Mouse (Mus musculus) monocyte, adult 2 months (primary cell): ENCODE results near the gene Tceal1.
"Not testable (repeated sequence)": the region's sequence is repeated elsewhere in the genome, so short reads cannot be mapped to it uniquely, and the experiment has no call there.

Experiments
- DNase-seq, 2 experiments: peaks; one replicate each; pipeline ENCODE4 v3.0.0; 2022; ENCODE audit warnings: low spot score in 2 of 2, low read depth in 1 of 2

Tceal1 gene

DNA sequence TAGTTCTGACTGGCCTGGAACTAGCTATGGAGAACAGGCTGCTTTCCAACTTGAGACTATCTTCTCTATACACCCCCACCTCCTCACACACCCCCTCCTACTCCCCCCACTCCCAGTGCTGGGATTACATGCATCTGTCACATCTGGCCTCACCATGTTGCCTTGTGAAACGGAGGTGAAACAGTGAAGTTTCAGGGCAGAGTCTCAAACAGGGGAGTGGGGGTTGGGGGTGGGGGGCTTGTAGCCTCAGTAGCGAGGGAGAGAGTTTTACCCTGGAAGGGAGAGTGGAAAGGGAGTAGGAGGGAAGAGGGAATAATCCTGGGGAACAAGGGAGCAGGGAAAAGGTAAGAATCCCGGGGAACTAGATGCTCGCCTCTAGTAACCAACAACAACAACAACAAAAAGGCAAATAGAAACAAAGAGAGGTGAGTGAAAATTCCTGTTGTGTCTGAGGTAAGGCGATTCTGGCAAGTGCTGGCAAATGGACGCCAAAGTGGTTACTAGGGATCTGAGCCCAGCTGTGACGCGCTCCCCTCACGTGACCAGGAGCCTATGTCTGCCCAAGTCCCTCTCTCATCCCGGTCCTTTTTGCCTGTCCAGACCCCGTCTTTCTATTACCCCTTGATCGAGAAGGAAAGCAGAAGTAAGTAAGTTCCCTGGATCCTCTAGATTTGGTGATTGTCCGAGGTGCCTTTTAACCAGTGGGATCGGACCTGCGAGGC lies at the start of gene Tceal1:
Tceal1 (plus strand) TSS at position 537 of the 722 bp plus-strand sequence.
- no peak for DNase-seq

DNA sequence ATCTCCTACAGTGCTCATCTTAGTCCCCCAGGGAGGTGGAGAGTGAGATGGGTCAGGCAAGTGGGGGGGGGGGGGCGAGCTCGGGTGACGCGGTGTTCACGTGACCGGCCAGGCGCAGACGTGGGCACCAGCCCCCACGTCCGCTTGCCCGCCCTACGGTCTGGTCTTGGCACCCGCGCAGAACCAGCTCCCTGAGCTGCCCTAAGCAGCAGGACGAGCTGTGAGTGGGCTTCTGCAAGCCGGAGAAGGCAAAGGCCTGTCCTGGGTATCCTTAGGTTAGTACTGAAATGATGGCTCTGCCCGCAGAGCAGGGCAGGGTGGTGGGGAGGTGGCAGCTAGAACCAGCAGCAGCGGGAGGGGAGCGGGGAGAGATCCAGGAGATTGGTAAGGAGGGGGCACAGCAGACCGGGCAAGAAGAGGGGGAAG lies 41.5 kb upstream of the Tceal1 start:
- no peak for DNase-seq

DNA sequence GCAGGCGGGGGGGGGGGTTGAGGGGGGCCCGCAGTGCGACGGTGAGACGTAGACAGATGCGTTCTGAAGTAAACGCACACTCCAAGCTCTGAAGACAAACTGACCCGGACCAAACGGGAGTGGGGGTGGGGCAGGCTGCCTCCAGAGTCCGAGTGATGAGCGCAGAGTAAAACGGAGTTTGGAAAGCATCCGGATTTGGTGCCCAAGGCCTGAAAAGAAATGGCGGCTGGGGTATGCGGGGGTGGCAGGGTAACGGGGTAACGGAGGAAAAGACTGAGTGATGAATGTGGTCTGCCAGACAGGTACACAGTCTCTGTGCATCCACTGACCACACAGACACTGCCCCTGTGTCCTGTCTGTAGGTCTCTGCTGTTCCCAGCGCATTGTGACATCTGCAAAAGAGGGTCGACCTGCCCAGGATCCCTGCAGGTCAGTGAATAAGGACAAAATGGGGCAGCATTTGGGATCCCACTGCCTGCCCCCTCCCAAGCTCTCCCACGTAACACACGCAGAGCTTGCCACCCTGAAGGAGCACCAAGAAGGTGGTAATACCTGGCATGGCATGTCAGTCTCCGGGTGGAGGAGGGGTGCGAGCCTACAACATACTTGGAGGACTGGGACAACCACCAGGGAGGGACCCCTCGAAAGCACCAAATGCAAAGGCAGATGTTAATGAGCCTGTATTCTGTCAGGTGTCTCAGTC lies 40.9 kb upstream of the Tceal1 start:
- DNase-seq, result not testable (repeated sequence)

DNA sequence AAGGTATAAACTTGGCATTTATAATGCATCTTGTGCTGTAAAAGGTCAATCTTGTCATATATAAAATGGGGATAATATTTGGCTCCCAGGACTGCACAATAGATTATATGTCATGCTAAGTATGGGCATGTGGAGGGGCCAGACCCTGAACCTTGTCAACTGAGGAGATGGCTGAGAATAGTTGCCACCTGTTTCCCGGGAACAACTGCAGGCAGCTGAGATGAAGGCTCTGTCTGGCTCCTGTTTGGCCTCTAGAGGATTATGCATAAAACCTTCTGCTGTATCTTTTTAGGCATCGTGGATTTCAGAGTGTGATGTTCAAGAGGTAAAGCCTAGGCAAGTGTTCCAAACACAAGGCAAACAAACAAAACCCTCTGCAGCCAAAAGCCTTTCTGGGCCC lies 39.0 kb upstream of the Tceal1 start:
- no peak for DNase-seq

DNA sequence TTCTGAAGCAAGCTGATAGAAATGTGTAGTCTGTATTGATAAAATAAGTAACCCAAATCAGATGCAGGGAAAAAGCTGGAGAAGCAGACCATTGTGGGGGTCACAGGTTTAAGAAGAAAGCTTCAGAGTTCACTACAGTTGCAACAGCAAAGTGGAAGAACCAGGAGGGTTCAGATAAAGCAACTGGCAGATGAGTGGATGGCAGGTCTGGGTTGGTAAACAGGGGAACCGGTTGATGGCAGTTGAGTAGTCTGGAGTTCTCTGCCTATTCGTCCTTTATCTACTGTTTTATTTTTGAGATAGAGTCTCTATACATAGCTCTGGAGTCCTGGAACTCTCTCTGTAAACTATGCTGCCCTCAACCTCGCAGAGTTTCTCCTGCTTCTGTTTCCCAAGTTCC lies 26.8 kb upstream of the Tceal1 start:
- DNase-seq, result no peak

DNA sequence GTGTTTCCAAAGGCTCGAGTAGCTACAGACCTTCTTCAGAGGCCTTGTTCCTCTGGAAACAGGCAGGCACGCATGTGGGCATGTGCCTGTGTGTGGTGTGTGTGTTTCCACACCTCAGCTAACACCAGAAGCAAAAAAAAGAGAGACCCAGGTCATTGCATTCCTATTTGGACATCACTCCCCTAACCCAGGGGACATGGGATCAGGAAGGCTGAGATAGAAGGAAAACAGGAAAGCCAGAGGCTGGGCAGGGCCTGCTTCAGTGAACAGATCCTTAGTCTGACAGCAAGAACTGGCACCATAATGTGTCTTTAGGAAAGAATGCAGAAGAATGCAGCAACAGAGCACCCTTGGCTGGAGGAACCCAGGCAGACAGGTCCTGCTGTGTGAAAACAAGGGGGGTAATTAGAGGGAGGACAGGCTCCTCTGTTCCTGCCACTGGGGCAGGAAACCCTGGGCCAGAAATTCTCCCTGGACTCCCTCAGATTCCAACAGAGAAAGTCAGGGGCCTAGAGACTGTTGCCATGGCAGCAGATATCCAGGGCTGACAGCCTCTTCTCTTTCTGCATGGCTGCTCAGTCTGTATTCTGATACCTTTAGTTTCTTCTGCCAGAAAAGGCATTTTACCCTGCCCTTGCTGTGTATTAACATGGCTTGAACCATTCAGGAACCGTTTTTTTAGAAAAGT lies 16.0 kb upstream of the Tceal1 start:
- DNase-seq, result not testable (repeated sequence)

DNA sequence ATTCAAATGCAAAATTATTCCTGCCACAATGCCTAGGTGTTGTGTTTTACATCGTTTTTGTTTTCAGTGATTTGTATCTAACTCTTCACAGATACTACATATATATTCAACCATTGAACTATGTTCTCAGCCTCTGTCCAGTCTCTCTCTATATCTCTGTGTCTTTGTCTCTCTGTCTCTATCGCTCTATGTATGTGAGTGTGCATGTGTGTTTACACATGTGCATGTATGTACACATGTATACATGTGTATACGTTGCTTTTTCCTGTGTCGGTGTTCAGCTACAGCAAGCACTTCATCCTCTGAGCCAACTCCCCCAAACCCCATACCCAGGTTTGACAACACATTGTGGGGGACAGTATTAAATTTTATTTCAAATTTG lies 15.5 kb upstream of the Tceal1 start:
- no peak for DNase-seq

DNA sequence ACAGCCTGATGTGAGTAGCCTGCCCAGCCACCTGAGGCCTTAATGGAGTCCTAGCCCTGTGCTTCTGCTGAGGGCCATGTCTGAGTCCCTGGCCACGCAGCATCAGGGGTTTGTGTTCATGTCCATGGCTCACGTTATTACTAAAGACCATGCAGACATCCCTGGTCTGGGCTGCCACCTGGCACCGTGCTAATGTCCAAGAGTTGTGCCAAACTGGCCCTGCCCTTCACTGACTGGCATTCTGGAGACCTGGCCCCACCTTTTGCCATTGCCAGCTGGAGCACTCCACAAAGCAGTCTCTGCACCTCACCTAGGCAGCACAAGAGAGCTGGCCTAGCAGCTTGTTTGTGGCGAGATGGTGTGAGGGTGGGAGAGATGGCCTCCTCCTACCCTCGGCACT lies 14.6 kb upstream of the Tceal1 start:
- DNase-seq, result no peak

DNA sequence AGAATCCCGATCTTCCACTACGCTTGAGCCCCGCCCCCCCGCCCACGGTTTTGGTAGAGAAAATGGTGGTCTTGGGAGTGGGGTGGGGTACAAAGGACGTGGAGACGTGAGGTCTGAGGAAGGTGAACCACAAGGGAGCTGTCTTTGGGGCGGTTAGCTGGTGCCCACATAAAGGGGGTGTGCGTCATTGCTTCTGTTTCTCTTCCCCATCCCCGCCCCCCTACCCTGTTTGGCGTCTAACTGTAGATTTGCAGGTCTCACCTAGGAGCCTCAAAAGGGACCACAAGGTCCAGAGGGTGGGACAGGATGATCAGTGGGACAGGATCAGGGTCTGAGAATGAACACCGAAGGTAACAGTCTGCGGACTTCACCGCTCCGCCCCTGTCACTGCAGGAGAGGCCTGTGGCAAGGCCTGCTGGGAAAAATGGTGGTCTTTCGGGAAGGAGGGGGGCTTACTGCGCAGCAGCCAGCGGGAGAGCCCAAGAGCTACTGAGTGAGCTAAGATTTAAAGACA lies 443 bp downstream of the Tceal1 start:
- DNase-seq, result no peak

DNA sequence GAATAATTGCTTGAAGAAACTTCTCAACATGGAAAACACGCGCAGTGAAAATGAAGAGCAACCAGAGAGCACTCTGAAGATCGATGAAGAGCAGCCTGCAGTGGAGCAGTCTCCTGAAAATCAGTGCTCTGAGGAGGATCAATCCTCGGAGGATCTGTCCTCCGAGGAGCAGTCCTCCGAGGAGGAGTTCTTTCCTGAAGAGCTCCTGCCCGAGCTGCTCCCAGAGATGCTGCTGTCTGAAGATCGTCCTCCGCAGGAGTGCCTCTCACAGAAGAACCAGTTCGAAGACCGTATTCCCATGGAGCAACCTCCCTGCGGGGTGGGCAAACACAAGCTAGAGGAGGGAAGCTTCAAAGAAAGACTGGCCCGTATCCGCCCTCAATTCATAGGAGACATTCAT lies 1.0 kb downstream of the Tceal1 start:
- DNase-seq, result no peak

DNA sequence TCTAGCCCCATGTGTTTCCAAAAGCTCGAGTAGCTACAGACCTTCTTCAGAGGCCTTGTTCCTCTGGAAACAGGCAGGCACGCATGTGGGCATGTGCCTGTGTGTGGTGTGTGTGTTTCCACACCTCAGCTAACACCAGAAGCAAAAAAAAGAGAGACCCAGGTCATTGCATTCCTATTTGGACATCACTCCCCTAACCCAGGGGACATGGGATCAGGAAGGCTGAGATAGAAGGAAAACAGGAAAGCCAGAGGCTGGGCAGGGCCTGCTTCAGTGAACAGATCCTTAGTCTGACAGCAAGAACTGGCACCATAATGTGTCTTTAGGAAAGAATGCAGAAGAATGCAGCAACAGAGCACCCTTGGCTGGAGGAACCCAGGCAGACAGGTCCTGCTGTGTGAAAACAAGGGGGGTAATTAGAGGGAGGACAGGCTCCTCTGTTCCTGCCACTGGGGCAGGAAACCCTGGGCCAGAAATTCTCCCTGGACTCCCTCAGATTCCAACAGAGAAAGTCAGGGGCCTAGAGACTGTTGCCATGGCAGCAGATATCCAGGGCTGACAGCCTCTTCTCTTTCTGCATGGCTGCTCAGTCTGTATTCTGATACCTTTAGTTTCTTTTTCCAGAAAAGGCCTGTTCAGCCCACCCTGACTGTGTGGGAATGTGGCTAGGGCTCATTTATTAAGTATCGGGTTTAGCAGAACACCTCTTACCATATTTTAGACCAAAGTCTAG lies 7.1 kb downstream of the Tceal1 start:
- DNase-seq, result not testable (repeated sequence)

DNA sequence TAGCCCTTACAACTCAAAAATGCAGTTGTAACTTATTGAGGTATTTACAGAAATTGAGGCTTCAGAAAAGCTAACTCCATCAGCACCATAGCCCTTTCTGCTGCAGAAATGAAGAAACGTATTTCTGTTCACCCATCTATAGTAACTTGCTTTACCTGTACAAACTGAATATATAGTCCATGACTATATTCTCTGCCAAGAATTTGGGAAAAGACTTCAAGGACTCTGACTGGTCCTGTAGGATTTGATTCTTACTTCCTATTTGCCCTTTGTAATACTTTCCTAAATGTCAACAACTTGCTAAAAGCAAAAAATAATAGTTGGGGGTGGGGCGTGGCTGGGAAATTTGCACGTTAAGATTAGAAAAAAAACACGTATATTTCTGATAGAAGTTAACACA lies 24.2 kb downstream of the Tceal1 start:
- no peak for DNase-seq

DNA sequence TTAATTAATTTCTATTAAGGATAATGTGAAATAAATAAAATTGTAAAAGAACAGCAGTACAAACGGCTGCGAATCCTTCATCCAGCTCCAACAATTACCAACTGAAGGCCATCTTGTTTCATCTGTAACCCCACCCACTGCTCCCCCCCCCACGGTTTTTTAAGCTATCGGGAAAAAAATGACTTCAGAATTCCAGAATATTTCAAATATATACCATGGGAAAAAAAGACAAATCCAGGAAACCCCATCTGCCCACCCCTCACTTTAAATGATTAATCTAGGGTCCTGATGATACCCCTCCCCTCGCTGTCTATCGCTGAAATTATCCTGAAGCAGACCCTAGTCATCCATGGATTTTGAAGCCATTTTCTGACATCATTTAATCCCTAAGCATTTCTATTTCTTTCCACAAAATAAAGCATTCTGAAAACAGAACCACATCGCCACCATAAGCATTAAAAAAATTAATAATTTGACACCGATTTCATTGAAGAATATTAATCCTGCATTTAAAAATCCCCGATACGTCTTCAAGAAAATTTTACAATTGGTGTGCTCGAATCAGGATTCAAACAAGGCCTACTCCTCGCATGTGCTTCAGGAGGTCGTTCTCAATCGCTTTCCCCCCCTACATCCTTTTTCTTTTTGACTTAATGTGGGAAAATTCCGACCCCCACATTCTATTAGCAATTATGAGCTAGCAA lies 32.5 kb downstream of the Tceal1 start:
- DNase-seq, result no peak

DNA sequence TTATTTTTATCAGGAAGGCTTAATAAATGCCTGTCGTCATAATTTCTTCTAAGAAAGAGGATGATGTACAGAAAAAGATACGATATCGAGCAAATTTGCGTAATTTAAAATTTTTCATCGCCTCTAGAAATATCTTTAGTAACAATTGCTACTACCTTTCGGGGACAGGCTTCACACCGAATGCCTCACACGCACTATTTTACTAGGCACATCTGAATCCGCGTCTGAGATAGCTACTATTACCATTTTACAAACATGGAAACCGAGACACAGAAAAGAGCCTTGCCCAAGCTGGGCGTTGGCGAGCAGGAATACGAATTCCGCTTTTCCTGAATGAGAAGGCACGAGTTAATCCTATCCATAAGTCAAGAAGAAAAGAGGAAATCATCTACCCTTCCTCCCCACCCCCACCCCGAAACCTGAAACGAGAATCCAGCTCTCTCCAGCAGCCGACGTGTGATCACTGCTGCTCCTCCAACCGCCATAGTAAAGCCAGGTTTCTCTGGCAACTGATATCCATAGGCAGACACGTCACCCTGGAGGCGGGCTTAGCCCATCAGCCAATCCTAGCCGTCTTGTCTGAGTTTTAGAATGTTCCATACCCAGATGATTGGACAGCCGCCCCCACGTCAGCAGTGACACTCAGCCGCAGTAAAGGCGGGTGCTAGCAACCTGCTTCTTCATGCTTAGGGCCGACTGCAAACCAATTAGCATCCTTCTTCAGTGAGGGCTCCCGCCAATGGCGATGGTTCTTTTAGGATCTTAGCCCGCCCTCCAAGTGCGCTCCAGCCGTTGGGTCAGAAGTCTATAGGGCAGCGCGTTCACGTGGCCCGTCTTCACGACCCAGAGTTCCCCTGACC lies 33.2 kb downstream of the Tceal1 start:
- DNase-seq, result peak; percentile 78 to 86

DNA sequence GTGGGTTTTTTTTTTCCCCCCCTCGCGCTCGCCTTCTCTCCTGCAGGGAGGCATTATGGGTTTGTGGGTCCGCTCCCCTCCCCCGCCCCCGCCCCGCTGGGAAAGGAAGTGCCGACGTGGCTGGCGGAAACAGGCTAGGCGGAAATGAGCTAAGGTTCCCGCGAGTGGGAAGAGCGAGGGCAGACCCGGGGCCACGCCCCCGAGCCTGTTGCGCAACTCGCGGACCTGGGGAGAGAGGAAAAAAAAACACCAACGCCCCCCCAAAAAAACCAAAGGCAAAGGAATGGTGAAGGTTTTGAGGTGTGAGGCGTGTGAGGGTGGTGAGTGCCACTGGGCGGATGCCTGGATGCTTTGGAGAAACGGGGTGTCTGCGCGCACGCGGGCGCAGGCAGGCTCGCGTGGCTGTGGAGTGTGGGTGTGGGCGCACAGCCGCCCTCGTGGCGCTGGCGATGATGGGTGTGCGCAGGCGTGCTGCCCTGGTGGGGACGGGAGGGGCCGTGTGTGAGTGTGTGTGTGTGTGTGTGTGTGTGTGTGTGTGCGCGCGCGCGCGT lies 33.9 kb downstream of the Tceal1 start:
- DNase-seq, result peak; percentile 33 to 69

DNA sequence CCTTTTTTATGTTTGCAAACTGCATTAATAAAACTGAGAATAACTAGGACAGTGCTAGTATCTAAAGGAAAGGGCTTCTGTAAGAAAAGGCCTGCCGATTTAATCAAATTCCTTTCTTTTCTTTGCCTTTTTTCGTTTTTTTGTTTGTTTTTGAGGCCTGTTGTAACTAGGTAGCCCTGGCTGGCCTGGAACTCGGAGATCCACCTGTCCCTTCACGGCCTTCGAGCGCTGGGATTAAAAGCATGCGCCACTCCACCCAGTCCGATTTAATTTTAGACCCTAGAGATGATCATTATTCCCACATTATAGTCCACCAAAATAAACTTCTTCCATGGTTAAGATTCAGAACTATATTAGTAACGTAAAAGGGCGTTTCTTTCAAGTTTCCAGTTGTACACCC lies 34.5 kb downstream of the Tceal1 start:
- no peak for DNase-seq

DNA sequence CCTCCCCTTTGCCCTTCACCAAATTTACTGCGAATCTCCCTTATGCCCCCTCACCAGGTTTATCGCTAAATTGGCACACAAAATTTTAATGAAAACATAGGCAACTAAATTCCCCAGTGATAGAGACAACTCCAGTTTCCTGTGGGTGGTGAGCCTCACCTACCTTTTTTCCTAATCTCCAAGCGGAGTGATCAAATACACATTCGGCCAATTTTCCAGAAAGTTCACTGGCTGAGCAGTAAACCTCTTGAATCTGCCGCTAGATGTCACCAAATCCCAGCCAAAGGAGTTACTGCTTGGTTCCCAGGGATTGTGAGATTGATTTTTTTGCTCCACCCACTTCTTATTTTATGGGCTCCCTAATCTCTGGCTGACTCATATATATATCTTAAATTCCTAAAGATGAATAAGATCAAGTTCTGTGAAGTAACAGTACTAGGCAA lies 34.9 kb downstream of the Tceal1 start:
- DNase-seq, result no peak

DNA sequence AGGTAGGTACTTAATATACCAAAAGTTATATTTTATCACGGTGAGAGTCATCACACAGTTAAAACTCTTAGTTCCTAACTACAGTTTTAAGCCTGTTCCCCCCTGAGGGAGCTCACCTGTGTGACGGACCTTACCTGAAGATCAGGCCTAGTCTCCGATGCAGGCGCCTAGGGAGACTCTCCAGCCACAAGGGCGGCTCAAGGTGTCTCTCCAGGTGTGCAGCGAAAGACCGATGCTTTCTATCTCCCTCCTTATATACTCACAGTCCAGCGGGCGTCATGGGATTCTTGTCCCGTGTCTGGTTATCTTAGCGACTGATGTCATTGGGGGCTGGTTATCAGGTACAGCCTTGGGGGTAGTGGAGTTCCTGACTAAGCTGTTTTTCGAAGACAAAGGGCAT lies 35.7 kb downstream of the Tceal1 start, which contains the start of gene Morf4l2:
Morf4l2 (minus strand) TSS at position 232 of the 400 bp plus-strand sequence.
- DNase-seq, result no peak

DNA sequence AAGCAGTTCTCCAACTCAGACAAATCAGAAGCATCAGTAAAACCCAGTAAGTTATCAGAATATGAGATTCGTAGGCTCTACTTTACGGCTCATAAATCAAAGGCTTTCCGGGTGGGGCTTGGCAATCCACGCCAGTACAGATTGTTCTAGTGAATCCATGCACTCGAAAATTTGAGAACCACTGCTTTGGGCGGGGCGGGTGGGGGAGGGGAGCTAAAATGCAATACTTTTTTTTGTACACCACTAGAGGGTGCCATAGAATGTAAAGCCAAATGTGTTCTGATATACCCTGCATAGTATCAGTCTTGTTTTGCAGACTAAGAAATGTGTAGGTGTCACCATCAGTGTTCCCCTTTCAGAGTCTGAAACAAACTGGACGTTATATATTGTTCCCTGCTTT lies 36.9 kb downstream of the Tceal1 start:
- no peak for DNase-seq
